Comparison of ENCODE assay signal across 8 mouse cellular contexts in genomic region chr17:5506553-5506952, GRCm38 (mm10). TPM values are rescaled to one million over a fixed set of nuclear protein-coding genes. Genes with fewer than 3 reads are reported as not detected.
DNase-seq lines count a peak whose midpoint lies in the region; ATAC-seq lines count a peak whose summit lies in the region.

No protein-coding gene starts in this region.

- no peak overlapping the region for H3K9ac ChIP-seq in lung, embryonic 15.5 days

- intact Hi-C loops in heart, postnatal 25 days (cut with DNase I) = no loop called here

- no peaks in the 10 kb centered on the region for H3K4me1 ChIP-seq in lung, embryonic 15.5 days

- peak; percentile 46; the same call in 1 of the 2 replicates for ATAC-seq in lung, embryonic 15.5 days (ENCODE audit: borderline replicate concordance, extremely low read depth, low FRiP score, low TSS enrichment)
- peak; percentile 17; the same call in 1 of the 2 replicates for ATAC-seq in common myeloid progenitor, adult 5-6 weeks (replicated peaks; ENCODE audit: low read depth, poor library complexity, severe bottlenecking)

- H3K4me3 ChIP-seq in lung, embryonic 15.5 days = no peak overlapping the region

- no peak overlapping the region for H3K4me2 ChIP-seq in lung, embryonic 15.5 days

- H3K9me3 ChIP-seq in lung, embryonic 15.5 days = no peaks in the 10 kb centered on the region

- no peaks in the 10 kb centered on the region for H3K36me3 ChIP-seq in lung, embryonic 15.5 days

- 46% methylated on average over 7 of the region's 7 CpGs for WGBS in lung, embryonic 15.5 days

- peak; percentile 89 for DNase-seq in heart, adult 11 months
- DNase-seq in heart, postnatal 25 days (ENCODE audit: low spot score) = no peak
- no peak for DNase-seq in lung, postnatal 25 days (ENCODE audit: low spot score)
- peak; percentile 24 for DNase-seq in lung, postnatal 14 days
- DNase-seq in layer of hippocampus, postnatal 25 days (ENCODE audit: extremely low spot score in 1 of 2, low spot score in 1 of 2) = no peak
- no peak for DNase-seq in gastrocnemius, adult 8-10 months (ENCODE audit: low spot score in 2 of 2)

- H3K27ac ChIP-seq in lung, embryonic 15.5 days = no peak overlapping the region

- no peaks in the 10 kb centered on the region for H3K27me3 ChIP-seq in lung, embryonic 15.5 days

RNA-seq across cellular contexts. Expression of gene Zdhhc14, which starts 14.2 kb away (rescaled TPM):
- total RNA-seq in heart, postnatal 25 days (2021) = 1 to 10 TPM; 3.3 to 4.7 TPM
- polyA plus RNA-seq in lung, embryonic 15.5 days (2015; fragmentation: Nextera tagmentation; extraction: Ambion mirVana) = 1.2 and 1.3 TPM in 2 replicates
- 2.2 and 5.5 TPM in 2 replicates for total RNA-seq in common myeloid progenitor, adult 5-6 weeks (2017)
- 10 to 100 TPM; 47.2 to 49.3 TPM for total RNA-seq in layer of hippocampus, postnatal 25 days (2021)
- 1 to 10 TPM; 3.2 to 4.5 (median 3.7) TPM for total RNA-seq in gastrocnemius, adult 8-10 months (2022)

Comparison
In these comparisons a context has a peak if more than half of its experiments do, and no peak if none do; other contexts are left out.
1. DNase-seq: peak in heart, adult 11 months (single experiment) and lung, postnatal 14 days (single experiment); none in heart, postnatal 25 days (single experiment), lung, postnatal 25 days (single experiment), layer of hippocampus, postnatal 25 days (0 of 2) and gastrocnemius, adult 8-10 months (0 of 2).